Mouse (Mus musculus) liver, embryonic 14.5 days (tissue): ENCODE results near the gene Dclre1c.

Source experiments
- CTCF ChIP-seq: IDR thresholded peaks from 2 replicates; pipeline ENCODE4 v1.5.1; 2016; ENCODE audit warnings: antibody characterized with exemption, low read depth, control low read depth
- EP300 ChIP-seq: IDR thresholded peaks from 2 replicates; pipeline ENCODE4 v1.6.1; 2016; ENCODE audit warnings: antibody characterized with exemption, low read depth

DNA sequence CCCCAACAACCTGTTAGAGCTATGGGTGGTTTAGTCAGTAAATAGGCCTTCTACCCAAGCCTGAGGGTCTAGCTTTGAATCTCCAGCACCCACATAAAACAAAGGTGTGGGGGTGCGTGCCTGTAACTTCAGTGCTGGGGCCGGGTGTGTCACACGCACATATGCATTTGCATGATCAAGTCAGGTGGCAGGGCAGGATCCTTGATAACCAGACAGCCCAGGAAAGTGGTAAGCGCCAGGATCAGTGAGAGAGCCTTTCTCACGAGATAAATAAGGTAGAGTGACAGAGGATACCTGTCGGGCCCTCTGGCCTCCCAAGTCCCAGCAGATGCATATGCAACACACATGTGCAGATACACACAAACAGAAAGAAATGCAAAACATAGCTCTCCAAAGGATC is 75.6 kb downstream of the Dclre1c start:
- TF ChIP-seq CTCF, result no peak
- no peak for TF ChIP-seq EP300
